Mouse (Mus musculus) left cerebral cortex, adult 8-10 months (tissue): ENCODE data around the gene Aldh3b3. TPM values are rescaled to one million over a fixed set of nuclear protein-coding genes. Genes with fewer than 3 reads are reported as not detected.

Experiments used
- DNase-seq, 2 experiments: peaks; one replicate each; pipeline ENCODE4 v3.0.0; 2022; ENCODE audit warnings: low spot score in 2 of 2
- total RNA-seq, 4 experiments: library from RNA; stranded (reverse); gene quantifications; 2 replicates each; pipeline ENCODE4 v1.2.4; 2022

The Aldh3b3 gene
- total RNA-seq, 4 experiments from 2014 or later, result 0.44 to 0.50 TPM; not detected in 2

GRCm38 (mm10) chr19:4000949-4001525 lies 42.6 kb downstream of the Aldh3b3 start:
- DNase-seq, result no peak

GRCm38 (mm10) chr19:4001752-4002151 lies 43.3 kb downstream of the Aldh3b3 start:
- no peak for DNase-seq

- no peak for DNase-seq
Observed at GRCm38 (mm10) chr19:4003112-4003511, 44.7 kb downstream of the Aldh3b3 start, which contains the start of gene Doc2g. Gene Doc2g (plus strand): TSS chr19:4003313.

GRCm38 (mm10) chr19:4003641-4004040 lies 45.2 kb downstream of the Aldh3b3 start:
- no peak for DNase-seq

GRCm38 (mm10) chr19:4004331-4004730 lies 45.9 kb downstream of the Aldh3b3 start:
- no peak for DNase-seq

- no peak for DNase-seq
Observed at GRCm38 (mm10) chr19:4005091-4005490, 46.6 kb downstream of the Aldh3b3 start.

- DNase-seq, result no peak
Observed at GRCm38 (mm10) chr19:4005971-4006370, 47.5 kb downstream of the Aldh3b3 start.

DNA sequence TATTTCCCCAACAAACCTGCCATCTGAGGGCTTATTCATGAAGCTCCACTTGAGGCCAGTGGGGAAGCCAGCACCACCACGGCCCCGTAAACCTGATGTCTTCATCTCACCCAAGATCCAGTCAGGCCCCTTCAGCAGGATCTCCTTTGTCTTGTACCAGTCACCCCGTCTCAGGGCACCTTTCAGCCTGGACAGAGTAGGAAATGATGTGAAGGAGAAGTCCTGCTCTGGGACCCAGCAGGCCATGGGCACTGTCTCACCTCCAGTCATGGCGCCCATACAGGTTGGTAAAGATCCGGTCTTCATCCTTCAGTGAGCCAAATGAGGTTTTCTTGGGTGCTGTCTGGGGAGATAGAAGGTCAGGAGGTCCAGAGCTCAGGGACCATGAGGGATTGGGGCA lies 52.6 kb downstream of the Aldh3b3 start:
- no peak for DNase-seq

- peak; percentile 93 to 99 for DNase-seq
Observed at GRCm38 (mm10) chr19:4012432-4013022, 54.1 kb downstream of the Aldh3b3 start, which contains the start of gene Ndufv1. Gene Ndufv1 (minus strand): TSS chr19:4012806.

DNA sequence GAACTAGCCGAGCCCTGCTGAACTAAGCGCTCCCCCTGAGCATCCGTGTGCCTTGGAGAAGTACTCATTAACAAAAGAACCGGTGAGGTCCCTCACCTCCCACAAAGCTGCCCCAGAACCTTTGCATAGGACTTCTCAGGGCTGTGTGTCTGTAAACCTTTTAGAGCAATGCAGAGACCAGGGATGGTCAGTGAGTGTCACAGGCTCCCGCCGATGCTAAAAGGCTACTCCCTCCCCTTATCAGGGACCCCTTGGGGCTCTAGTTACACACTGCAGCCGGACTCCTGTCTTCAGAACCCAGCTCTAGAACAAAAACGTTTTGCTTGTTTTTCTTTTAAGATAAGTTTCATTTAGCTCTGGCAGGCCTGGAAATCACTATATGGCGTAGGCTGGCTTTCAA lies 54.6 kb downstream of the Aldh3b3 start:
- no peak for DNase-seq

DNA sequence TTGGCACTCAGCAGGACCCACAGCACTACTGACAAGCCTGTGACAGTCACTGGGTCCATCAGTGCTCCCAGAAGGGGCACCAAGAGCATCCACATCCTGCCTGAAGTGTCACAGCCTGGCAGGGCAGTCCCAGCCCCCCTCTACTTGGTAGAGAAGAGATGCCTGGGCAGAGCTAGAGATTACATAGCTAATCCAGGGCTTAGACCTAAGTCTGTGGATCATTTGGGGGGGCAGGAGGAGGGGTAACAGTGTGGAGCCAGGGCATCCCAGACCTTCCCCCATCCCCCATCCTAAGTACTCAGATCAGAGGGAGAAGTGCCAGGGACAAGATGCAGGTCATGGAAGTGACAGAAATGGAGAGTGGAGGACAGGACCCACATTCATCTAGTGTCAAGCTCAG lies 56.4 kb downstream of the Aldh3b3 start:
- DNase-seq, result no peak

DNA sequence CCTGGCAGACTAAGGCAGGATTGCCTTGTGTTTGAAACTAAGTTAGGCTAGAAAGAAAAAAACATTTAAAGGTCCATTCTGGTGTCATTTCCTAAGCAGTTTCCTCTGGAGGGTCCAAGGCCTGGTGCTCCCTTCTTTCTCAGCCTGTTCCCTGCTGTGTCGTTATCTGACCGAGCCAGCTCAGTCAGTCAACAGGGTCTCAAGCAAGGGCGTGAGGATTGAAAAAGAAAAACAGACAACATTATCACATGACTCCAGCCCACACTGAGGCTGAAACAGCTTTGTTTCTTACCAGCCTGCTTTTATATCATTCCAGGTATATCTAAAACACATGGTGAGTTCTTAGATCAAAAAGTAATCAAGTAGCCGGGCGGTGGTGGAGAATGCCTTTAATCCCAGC lies 57.2 kb downstream of the Aldh3b3 start:
- DNase-seq, result no peak

- no peak for DNase-seq
Observed at GRCm38 (mm10) chr19:4017921-4018587, 59.6 kb downstream of the Aldh3b3 start.

GRCm38 (mm10) chr19:4018743-4019583 lies 60.5 kb downstream of the Aldh3b3 start:
- DNase-seq, result peak; percentile 46 to 68

Other genes starting within 250 kb of the Aldh3b3 start
- 10 to 100 TPM; 46.2 to 53.0 (median 50.5) TPM for gene Kmt5b, start 191.2 kb upstream of the Aldh3b3 start, total RNA-seq
- gene Chka, start 106.9 kb upstream of the Aldh3b3 start, total RNA-seq, result 10 to 100 TPM; 68.4 to 87.2 (median 76.7) TPM
- gene Tcirg1, start 51.5 kb upstream of the Aldh3b3 start, total RNA-seq, result 10 to 100 TPM; 14.9 to 26.1 (median 21.5) TPM
- gene Ndufs8, start 45.9 kb upstream of the Aldh3b3 start, total RNA-seq, result 100 to 1,000 TPM; 136 to 159 (median 145) TPM
- gene Aldh3b1, start 28.8 kb upstream of the Aldh3b3 start, total RNA-seq, result 1 to 10 TPM; 3.4 to 5.5 (median 5.1) TPM
- gene Unc93b1, start 23.5 kb upstream of the Aldh3b3 start, total RNA-seq, result 10 to 100 TPM; 13.4 to 30.8 (median 20.0) TPM
- 1 to 10 TPM in 1 of 4 experiments, under 1 TPM in 3; 0.80 to 1.3 (median 0.91) TPM for gene Aldh3b2, start 13.7 kb downstream of the Aldh3b3 start, total RNA-seq
- 1 to 10 TPM; 2.9 to 5.0 (median 4.5) TPM for gene Acy3, start 27.9 kb downstream of the Aldh3b3 start, total RNA-seq
- not detected for gene Tbx10, start 34.1 kb downstream of the Aldh3b3 start, total RNA-seq
- gene Nudt8, start 41.9 kb downstream of the Aldh3b3 start, total RNA-seq, result 10 to 100 TPM in 1 of 4 experiments, 1 to 10 TPM in 3; 7.4 to 10.5 (median 8.9) TPM
- gene Gm49405, start 42.0 kb downstream of the Aldh3b3 start, total RNA-seq, result 1 to 10 TPM in 2 of 4 experiments, under 1 TPM in 2; 0.76 to 1.3 (median 1.1) TPM
- 10 to 100 TPM in 1 of 4 experiments, 1 to 10 TPM in 3; 3.9 to 11.7 (median 4.1) TPM for gene Doc2g, start 44.7 kb downstream of the Aldh3b3 start, total RNA-seq
- 100 to 1,000 TPM; 243 to 273 (median 258) TPM for gene Ndufv1, start 54.2 kb downstream of the Aldh3b3 start, total RNA-seq
- 100 to 1,000 TPM; 405 to 436 (median 416) TPM for gene Gstp1, start 79.3 kb downstream of the Aldh3b3 start, total RNA-seq
- gene Gstp2, start 87.4 kb downstream of the Aldh3b3 start, total RNA-seq, result 10 to 100 TPM; 43.0 to 73.3 (median 55.7) TPM
- gene Gstp3, start 100.9 kb downstream of the Aldh3b3 start, total RNA-seq, result not detected
- not detected for gene Cabp2, start 122.9 kb downstream of the Aldh3b3 start, total RNA-seq
- gene Cdk2ap2, start 138.5 kb downstream of the Aldh3b3 start, total RNA-seq, result 10 to 100 TPM; 20.2 to 28.9 (median 23.4) TPM
- gene Pitpnm1, start 141.4 kb downstream of the Aldh3b3 start, total RNA-seq, result 100 to 1,000 TPM; 199 to 206 (median 205) TPM
- 100 to 1,000 TPM; 120 to 143 (median 134) TPM for gene Aip, start 167.2 kb downstream of the Aldh3b3 start, total RNA-seq
- gene Gpr152, start 181.1 kb downstream of the Aldh3b3 start, total RNA-seq, result under 1 TPM in 1 of 4 experiments, not detected in 3; 0.08 TPM
- gene Cabp4, start 185.4 kb downstream of the Aldh3b3 start, total RNA-seq, result under 1 TPM in 3 of 4 experiments, not detected in 1; 0.17 to 0.37 (median 0.34) TPM
- 10 to 100 TPM; 86.9 to 98.0 (median 92.5) TPM for gene Coro1b, start 190.0 kb downstream of the Aldh3b3 start, total RNA-seq
- gene Ptprcap, start 195.0 kb downstream of the Aldh3b3 start, total RNA-seq, result 1 to 10 TPM; 1.6 to 2.2 (median 1.8) TPM
- gene Rps6kb2, start 204.7 kb downstream of the Aldh3b3 start, total RNA-seq, result 10 to 100 TPM; 28.6 to 39.6 (median 34.1) TPM
- gene Carns1, start 216.8 kb downstream of the Aldh3b3 start, total RNA-seq, result 10 to 100 TPM; 12.6 to 15.0 (median 13.4) TPM
- 1 to 10 TPM; 1.6 to 3.3 (median 2.7) TPM for gene Tbc1d10c, start 232.6 kb downstream of the Aldh3b3 start, total RNA-seq
- 100 to 1,000 TPM; 310 to 356 (median 326) TPM for gene Ppp1ca, start 233.4 kb downstream of the Aldh3b3 start, total RNA-seq
- gene Rad9a, start 243.0 kb downstream of the Aldh3b3 start, total RNA-seq, result 10 to 100 TPM in 3 of 4 experiments, 1 to 10 TPM in 1; 9.9 to 12.1 (median 11.0) TPM